Mouse (Mus musculus): Measurements from ENCODE around the gene Slfn9. TPM values are rescaled to one million over a fixed set of nuclear protein-coding genes. Genes with fewer than 3 reads are reported as not detected.
"Not testable (repeated sequence)": the region's sequence is repeated elsewhere in the genome, so short reads cannot be mapped to it uniquely, and the experiment has no call there.

Slfn9 gene
- polyA plus RNA-seq, 1 experiment from 2014 or later, result 2.6 TPM

DNA sequence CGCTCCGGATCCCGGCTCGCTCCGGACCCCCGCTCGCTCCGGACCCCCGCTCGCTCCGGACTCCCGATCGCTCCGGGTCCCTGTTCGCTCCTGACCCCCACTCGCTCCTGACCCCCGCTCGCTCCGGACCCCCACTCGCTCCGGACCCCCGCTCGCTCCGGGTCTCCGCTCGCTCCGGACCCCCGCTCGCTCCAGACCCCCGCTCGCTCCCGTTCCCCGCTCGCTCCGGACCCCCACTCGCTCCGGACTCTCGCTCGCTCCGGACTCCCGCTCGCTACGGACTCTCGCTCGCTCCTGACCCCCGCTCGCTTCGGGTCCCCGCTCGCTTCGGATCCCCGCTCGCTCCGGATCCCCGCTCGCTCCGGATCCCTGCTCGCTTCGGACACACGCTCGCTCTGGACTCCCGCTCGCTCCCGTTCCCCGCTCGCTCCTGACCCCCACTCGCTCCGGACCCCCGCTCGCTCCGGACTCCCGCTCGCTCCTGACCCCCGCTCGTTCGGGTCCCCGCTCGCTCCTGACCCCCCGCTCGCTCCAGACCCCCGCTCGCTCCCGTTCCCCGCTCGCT, 61.2 kb downstream of the Slfn9 start:
- not testable (repeated sequence) for H3K27ac ChIP-seq (replicated peaks); H3K36me3 ChIP-seq; H3K9me3 ChIP-seq; ATAC-seq (ENCODE audit: low FRiP score, low read depth)
- under 1% methylated on average over 82 of the region's 85 CpGs for WGBS
- peak overlapping the region; percentile 50 for H3K4me3 ChIP-seq
- peaks cover 16% of the 10 kb centered on the region for H3K4me1 ChIP-seq (replicated peaks)
- peaks cover 39% of the 10 kb centered on the region for H3K27me3 ChIP-seq
- peak overlapping the region; percentile 99 for H3K4me2 ChIP-seq
- peak overlapping the region; percentile 27; the same call in 1 of the 2 replicates for H3K9ac ChIP-seq

DNA sequence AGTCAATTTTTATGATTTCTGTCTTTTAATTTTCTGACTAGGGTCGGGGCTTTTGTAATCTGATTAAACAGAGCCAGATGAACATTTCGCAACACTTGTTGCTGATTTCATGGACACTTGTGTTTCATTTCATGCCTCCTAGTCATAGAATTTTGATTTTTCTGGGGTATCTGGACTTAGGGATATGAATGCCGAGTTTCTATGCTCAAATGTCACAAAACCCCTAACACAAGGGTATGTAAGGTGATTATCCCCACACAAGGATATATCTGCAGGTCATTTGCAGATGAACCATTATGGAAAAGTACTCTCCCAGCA, 62.0 kb downstream of the Slfn9 start:
- no peaks in the 10 kb centered on the region for H3K36me3 ChIP-seq
- peaks cover 16% of the 10 kb centered on the region for H3K4me1 ChIP-seq (replicated peaks)
- H3K27me3 ChIP-seq, result peaks cover 36% of the 10 kb centered on the region
- no peak overlapping the region for H3K9ac ChIP-seq
- no peak overlapping the region for H3K4me3 ChIP-seq
- ATAC-seq (ENCODE audit: low FRiP score, low read depth), result no peak
- H3K9me3 ChIP-seq, result no peaks in the 10 kb centered on the region
- no peak overlapping the region for H3K27ac ChIP-seq (replicated peaks)
- peak overlapping the region; percentile 99 for H3K4me2 ChIP-seq
- WGBS, result 51% methylated on average over 3 of the region's 3 CpGs

- Histone ChIP-seq H3K36me3 (no peaks in the 10 kb centered on the region), H3K4me2 (no peak overlapping the region), H3K27ac (replicated peaks) (no peak overlapping the region), H3K27me3 (peaks cover 30% of the 10 kb centered on the region), H3K9me3 (no peaks in the 10 kb centered on the region), H3K9ac (no peak overlapping the region), H3K4me1 (replicated peaks) (peaks cover 16% of the 10 kb centered on the region), H3K4me3 (no peak overlapping the region)
- no peak for ATAC-seq (ENCODE audit: low FRiP score, low read depth)
- 30% methylated on average over 20 of the region's 20 CpGs for WGBS
Measured at GRCm38 (mm10) chr11:82928897-82929632, 62.6 kb downstream of the Slfn9 start.

Small RNAs within 50 kb of the gene (microRNA-seq; reads per million reads assigned to microRNA genes)
- gene Gm27598, result not detected
- gene Mir7679, result not detected

Other genes with a start within 250 kb of the Slfn9 start
- gene Cct6b, start 227.5 kb downstream of the Slfn9 start, polyA plus RNA-seq (2015; fragmentation: Nextera tagmentation; extraction: Ambion mirVana), result 0.22 and 0.30 TPM in 2 replicates
- 26.1 and 27.0 TPM in 2 replicates for gene Zfp830, start 227.5 kb downstream of the Slfn9 start, polyA plus RNA-seq (2015; fragmentation: Nextera tagmentation; extraction: Ambion mirVana)
- gene Lig3, start 210.7 kb downstream of the Slfn9 start, polyA plus RNA-seq (2015; fragmentation: Nextera tagmentation; extraction: Ambion mirVana), result 22.5 and 22.6 TPM in 2 replicates
- 4.1 and 4.2 TPM in 2 replicates for gene Rffl, start 120.6 kb downstream of the Slfn9 start, polyA plus RNA-seq (2015; fragmentation: Nextera tagmentation; extraction: Ambion mirVana)
- 10.7 and 12.3 TPM in 2 replicates for gene Rad51d, start 101.2 kb downstream of the Slfn9 start, polyA plus RNA-seq (2015; fragmentation: Nextera tagmentation; extraction: Ambion mirVana)
- 0.82 and 0.98 TPM in 2 replicates for gene Fndc8, start 99.7 kb downstream of the Slfn9 start, polyA plus RNA-seq (2015; fragmentation: Nextera tagmentation; extraction: Ambion mirVana)
- gene Nle1, start 83.4 kb downstream of the Slfn9 start, polyA plus RNA-seq (2015; fragmentation: Nextera tagmentation; extraction: Ambion mirVana), result 33.1 and 34.4 TPM in 2 replicates
- 1.0 and 1.5 TPM in 2 replicates for gene Unc45b, start 81.3 kb downstream of the Slfn9 start, polyA plus RNA-seq (2015; fragmentation: Nextera tagmentation; extraction: Ambion mirVana)
- 1.5 and 1.9 TPM in 2 replicates for gene Slfn5, start 40.5 kb downstream of the Slfn9 start, polyA plus RNA-seq (2015; fragmentation: Nextera tagmentation; extraction: Ambion mirVana)
- gene Slfn8, start 29.0 kb upstream of the Slfn9 start, polyA plus RNA-seq (2015; fragmentation: Nextera tagmentation; extraction: Ambion mirVana), result 0.25 and 0.41 TPM in 2 replicates
- gene Slfn2, start 73.3 kb upstream of the Slfn9 start, polyA plus RNA-seq (2015; fragmentation: Nextera tagmentation; extraction: Ambion mirVana), result 1.6 and 2.2 TPM in 2 replicates
- gene Slfn1, start 125.0 kb upstream of the Slfn9 start, polyA plus RNA-seq (2015; fragmentation: Nextera tagmentation; extraction: Ambion mirVana), result 0.60 TPM in 1 of 2 replicates, not detected in the other
- gene Slfn4, start 183.4 kb upstream of the Slfn9 start, polyA plus RNA-seq (2015; fragmentation: Nextera tagmentation; extraction: Ambion mirVana), result 0.39 TPM in 1 of 2 replicates, not detected in the other
- 0.10 and 0.31 TPM in 2 replicates for gene Slfn3, start 199.5 kb upstream of the Slfn9 start, polyA plus RNA-seq (2015; fragmentation: Nextera tagmentation; extraction: Ambion mirVana)